Mouse (Mus musculus): ENCODE data around the gene Sfxn2.

GRCm38 (mm10) chr19:46572951-46573937 lies at the start of gene Sfxn2, which contains the start of gene Arl3:
- TF ChIP-seq CTCF (IDR thresholded peaks at IDR 0.05; ENCODE audit: extremely low read depth, insufficient read length, insufficient replicate concordance, low read depth, low read length) = peak; percentile 33; the same call in 1 of the 2 replicates
- peak; percentile 62 for TF ChIP-seq POLR2A (IDR thresholded peaks at IDR 0.05; ENCODE audit: low read depth, low read length)
